Mouse (Mus musculus): ENCODE data around the gene Kif1bp.

The Kif1bp gene

GRCm38 (mm10) chr10:62555705-62556557 lies 22.3 kb downstream of the Kif1bp start:
- no peak for DNase-seq

GRCm38 (mm10) chr10:62553611-62554091 lies 24.6 kb downstream of the Kif1bp start:
- DNase-seq, result peak in 1 of 2 experiments; percentile 29

DNA sequence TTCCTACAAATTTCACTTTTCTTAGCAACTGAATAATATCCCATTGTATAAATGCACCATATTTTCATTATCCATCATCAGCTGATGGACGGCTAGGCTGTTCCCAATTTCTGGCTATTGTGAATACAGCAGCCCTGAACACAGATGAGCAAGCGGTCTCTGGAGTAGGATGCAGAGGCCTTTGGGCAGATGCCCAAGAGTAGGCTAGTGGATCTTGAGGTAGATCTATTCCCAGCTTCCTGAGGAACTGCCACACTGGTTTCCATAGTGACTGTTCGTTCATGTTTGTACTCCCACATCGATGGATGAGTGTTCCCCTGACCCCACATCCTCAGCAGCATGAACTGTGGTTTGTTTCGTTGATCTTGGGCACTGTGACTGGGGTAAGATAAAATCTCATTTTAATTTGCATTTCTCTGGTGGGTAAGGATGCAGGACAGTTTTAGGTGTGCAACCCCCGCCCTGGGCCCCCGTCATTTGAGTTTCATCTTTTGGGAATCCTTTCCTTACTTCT lies 27.4 kb downstream of the Kif1bp start:
- no peak for DNase-seq

DNA sequence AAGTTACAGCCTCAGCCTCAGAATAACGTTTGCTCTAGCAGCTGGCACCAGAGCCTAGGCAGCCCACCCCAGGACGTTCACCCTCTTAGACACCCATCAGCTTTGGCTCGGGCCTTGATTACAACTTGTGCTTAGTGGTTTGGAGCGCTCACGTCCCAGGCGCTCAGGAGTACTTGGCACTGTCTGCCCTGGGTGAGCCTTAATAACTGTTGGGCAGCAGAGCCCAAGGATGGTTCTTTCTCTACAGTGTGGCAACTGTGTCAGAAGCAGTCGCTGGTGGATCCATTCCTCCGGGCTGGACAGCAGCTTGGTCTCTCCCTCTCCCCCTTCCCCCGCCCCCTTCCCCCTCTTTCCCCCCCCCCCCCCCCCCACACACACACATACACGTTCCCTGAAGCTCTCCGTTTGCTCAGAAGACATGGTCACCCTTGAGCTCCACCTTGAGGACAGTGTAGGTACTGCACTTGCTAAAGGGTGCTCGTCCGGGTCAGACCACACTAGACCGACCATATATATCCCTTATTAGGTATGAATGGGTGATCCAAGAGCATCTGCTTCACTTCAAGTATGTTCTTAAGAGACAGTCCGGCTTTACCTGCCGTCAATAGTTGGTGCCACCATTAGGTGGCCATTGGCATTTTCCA lies 28.6 kb downstream of the Kif1bp start:
- peak; percentile 43 to 69 for DNase-seq

GRCm38 (mm10) chr10:62546441-62546840 lies 31.8 kb downstream of the Kif1bp start:
- no peak for DNase-seq

DNA sequence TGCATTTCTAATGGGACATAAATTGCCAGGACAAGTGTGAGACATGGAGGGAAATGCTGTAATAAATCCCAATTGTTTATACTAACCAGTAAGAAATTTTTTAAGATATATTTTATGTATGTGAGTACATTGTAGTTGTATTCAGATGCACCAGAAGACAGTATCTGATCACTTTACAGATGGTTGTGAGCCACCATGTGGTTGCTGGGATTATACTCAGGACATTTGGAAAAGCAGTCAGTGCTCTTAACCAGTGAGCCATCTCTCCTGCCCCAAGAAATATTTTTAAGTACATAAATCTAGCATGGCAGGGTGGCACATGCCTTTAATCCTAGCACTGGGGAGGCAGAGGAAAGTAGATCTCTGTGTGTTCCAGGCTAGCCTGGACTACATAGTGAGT lies 32.5 kb downstream of the Kif1bp start:
- no peak for DNase-seq

DNA sequence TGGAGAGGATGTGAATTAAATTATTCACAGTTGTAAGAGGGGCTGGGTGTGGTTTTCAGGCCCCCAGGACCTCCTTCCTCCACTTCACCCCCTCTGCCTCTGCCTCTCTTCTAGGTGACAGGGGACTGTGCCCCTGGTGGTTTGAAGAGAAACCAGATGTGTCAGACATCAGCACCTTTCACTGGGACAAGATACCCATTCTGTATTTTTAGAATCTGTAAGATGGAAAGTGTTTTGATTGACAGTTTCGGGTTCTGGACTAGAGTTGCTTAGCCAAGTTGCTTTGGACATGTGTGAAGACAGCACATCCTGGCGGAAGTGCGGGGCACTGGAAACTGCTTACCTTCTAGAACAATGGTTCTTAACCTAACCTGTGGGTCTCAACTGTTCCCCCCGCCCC lies 33.9 kb downstream of the Kif1bp start:
- peak in 1 of 2 experiments; percentile 13 for DNase-seq

- DNase-seq, result peak; percentile 51 to 74
Measured at GRCm38 (mm10) chr10:62543399-62543808, 34.9 kb downstream of the Kif1bp start.

DNA sequence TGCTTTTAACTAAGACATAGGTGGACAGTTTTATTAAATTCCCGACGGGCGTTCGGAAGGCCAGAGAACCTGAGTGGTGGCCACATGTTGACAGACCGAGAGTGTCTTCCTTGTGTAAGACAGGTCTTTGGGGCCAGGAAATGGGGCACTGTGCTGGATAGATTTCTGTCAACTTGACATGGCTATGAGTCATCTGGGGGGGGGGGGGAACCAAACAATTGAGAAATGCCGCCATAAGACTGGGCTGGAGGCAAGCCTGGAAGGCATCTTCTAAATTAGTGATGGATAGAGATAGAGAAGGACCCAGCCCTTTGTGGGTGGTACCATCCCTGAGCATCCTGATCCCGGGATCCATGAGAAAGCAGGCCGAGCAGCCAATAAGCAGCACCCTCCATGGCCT lies 35.3 kb downstream of the Kif1bp start:
- DNase-seq, result peak in 1 of 2 experiments; percentile 12

DNA sequence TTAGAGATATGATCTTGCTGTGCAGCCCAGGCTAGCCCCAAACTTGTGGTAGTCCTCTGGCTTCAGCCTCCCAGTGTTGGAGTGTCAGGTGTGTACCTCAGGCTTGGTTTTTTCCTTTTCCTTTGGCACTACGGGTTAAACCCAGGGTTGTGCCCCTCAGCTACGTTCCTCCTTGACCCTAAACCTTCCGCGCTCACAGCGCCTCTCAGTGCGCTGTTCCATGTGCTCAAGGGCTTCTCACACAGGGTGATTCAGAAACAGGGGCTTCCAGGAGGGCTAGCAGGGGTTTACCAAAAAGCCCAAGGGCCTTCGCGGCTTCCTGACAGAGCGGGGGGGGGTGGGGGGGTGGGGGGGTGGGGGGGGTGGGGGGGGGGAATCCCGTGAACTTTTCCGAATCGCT lies 35.8 kb downstream of the Kif1bp start:
- DNase-seq, result no peak

GRCm38 (mm10) chr10:62541499-62541898 lies 36.8 kb downstream of the Kif1bp start:
- DNase-seq, result peak in 1 of 2 experiments; percentile 9

- DNase-seq, result no peak
Measured at GRCm38 (mm10) chr10:62540800-62541199, 37.5 kb downstream of the Kif1bp start.

DNA sequence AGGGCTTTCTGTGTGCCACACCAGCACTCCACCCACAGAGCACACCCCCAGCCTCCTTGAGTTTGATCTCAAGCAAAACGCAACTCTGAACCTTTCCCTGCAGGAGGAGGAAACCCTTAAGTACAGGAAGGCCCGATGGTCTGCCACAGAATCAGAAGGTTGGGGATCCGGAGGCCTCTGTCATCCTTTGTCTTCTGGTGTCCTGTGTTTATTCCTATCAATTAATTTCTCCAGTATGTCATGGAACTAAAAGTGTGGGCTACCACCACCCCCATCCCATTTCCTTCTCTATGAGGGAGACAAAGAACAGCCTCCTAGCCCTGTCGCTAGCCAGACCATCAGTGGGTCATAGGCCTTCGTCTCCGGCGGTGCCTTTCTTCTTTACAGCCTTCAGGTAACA lies 43.7 kb downstream of the Kif1bp start:
- no peak for DNase-seq

DNA sequence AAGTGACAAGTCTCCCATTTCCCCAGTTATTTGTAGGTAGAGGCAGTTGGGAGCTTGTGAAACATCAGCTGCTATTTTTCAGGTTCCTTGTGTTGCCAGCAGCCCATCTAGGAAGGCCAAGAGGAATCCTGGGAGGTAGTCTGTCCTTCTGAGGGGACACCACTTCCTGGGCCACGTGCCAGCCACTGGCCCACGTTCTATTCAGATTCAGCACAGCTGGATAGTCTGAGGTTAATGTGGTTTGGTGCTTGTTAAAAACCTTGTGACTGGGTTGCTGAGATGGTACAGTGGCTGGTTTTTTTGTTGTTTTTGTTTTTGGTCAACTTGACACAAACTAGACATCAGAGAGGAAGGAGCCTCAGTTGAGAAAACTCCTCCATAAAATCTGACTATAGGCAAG lies 45.4 kb downstream of the Kif1bp start:
- no peak for DNase-seq

- DNase-seq, result no peak
Measured at GRCm38 (mm10) chr10:62530183-62530582, 48.1 kb downstream of the Kif1bp start.

- DNase-seq, result no peak
Measured at GRCm38 (mm10) chr10:62527351-62527750, 50.9 kb downstream of the Kif1bp start, which contains the start of gene Srgn. Gene Srgn (minus strand): TSS chr10:62527451.

DNA sequence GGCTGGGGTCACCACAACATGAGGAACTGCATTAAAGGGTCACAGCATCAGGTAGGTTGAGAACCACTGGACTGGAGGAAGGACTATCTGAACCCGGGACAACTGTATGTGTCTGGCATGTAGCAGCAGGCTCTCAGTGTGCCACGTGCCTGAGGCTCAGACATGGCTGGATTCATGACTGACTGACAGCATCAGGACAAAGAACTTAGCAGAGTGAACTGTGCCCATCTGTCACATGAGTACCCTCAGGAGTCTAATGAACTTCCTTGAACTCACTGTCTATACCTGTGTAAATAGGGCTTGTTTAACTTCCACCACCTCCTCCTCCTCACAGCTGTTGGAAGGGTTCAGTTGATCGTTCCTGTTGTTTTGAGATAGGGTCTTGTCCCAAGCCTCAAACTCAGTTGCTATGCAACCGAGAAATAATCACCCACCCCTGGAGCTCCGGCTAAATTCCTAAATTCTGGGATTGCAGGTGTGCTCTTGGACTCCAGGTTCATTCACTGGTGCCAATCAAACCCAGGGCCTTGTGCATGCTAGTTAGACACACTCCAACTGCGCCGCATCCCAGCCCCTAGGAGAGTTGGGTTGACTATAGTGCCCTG lies 55.8 kb downstream of the Kif1bp start:
- DNase-seq, result no peak

GRCm38 (mm10) chr10:62521763-62522162 lies 56.5 kb downstream of the Kif1bp start:
- no peak for DNase-seq

DNA sequence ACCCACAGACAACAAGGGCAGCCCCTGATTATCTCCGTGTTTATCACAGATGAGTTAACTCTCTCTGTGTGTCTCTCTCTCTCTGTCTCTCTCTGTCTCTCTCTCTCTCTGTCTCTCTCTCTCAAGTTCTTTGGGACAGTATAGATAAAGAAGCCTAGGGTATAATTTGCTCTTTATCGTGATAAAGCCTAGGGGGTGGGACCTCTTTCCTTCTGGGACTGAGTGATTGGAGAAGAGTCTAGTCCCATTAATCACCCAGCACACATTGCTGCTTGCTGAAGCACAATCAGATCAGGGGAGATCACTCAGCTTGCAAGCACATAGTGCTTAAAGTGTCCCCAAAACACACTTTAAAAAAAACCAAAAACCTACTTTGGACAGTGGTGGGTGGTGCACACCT lies 57.3 kb downstream of the Kif1bp start:
- no peak for DNase-seq

- DNase-seq, result no peak
Measured at GRCm38 (mm10) chr10:62517511-62517910, 60.7 kb downstream of the Kif1bp start.

- no peak for DNase-seq
Measured at GRCm38 (mm10) chr10:62512855-62513254, 65.4 kb downstream of the Kif1bp start.

GRCm38 (mm10) chr10:62511528-62511927 lies 66.7 kb downstream of the Kif1bp start:
- no peak for DNase-seq

GRCm38 (mm10) chr10:62509032-62509656 lies 69.1 kb downstream of the Kif1bp start:
- no peak for DNase-seq
